Mouse (Mus musculus) thymus, postnatal 14 days (tissue): Measurements from ENCODE around the gene Krt80.

Source experiments
- DNase-seq: peaks from one replicate; pipeline ENCODE4 v3.0.0; 2021

Gene Krt80

DNA sequence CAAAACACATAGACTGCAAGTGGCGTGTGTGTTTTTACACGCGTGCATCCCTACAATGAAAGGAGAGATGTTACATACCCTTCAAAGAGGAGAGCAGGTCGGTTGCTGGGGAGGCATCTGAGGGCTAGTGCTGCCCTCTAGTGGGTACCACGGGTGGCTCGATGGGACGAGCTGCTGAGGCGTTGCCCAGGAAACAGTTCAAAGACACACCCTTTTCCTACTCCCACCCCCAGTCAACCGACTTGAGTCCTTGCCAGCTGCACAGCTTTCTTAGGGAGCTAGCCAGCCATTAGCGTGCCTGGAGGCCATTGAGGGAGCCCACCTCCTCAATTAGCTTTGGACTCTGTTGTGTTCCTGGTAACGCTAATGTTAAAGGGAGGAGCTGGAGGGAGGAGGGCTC is 54.1 kb downstream of the Krt80 start:
- peak; percentile 91 for DNase-seq

DNA sequence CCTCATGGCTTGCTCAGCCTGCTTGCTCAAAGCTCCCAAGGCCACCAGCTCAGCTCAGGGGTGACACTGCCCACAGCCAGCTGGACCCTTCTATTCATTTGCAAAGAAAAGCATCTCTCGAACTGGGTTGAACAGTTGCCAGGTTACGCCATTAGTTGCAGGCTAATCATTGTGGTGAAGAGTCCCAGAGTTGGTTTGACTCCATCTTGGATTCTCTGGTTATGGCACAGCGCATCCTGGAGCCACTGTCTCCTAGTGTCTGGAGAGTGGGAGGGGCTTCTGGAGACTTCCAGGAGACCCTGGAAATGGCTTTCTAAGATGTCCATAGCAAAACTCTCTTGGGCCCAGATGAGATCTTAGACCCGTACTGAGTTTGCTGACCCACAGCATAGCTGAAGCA is 54.6 kb downstream of the Krt80 start:
- DNase-seq: no peak

DNA sequence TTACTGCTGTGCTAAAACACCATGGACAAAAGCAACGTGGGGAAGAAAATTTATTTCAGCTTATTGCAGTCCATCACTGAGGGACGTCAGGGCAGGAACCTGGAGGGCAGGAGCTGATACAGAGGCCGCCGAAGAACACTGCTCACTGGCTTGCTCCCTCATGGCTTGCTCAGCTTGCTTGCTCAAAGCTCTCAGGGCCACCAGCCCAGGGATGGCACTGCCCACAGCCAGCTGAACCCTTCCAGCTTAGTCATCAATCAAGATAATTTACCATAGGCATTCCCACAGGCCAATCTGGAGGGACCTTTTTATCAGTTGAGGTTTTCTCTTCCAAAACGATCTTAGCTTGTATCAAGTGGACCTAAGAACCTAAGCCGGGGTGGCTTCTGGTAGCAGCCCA is 58.0 kb downstream of the Krt80 start:
- DNase-seq: no peak

DNA sequence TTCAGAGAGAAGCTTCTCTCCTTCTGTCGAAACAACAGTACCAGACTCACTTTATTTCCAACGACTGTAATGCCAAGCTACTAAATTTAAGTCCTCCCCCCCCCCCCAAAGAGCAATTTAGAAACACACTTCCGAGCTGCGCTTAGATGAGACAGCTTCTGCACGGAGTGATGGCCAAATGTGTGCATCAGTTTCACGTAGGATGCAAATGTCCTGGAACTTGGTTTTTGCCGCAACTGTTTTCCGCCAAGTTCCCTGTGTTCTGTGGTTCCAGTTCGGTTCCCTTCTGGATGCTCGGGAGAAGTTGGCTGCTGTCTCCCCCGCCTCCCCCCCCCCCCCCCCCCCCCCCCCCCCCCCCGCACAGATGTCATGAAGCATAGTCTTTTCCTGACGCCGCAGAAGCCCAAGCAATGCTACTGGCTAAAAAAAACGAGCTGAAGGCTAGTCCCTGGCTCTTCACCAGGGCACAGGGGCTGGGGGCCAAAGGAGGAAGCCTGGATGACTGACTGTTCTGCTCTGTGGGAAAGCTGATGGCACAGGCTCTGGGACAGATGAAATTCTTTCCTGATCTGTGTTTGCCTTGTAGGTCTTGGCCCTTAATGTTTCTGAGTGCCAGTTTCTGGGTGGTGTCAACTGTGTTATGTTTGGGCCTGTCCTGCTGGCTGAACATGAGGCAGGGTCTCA is 58.7 kb downstream of the Krt80 start:
- no peak for DNase-seq

DNA sequence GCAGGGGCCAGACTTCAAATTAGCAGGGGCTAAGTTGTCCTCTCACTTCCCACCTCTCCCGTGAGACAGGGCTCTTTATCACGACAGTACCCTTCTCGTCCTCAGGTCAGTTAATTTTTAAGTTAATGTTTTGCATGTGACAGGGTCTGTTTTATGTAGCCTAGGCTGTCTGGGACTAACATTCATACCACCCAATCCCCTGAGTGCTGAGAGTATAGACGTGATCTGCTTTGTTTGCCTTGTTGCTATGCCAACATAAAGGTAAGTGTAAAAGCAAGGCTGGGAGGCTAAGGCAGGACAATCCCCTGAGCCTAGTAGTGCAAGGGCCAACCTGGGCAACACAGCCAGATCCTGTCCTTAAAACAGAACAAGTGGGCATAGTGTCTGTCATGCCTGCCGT is 60.5 kb downstream of the Krt80 start:
- no peak for DNase-seq

DNA sequence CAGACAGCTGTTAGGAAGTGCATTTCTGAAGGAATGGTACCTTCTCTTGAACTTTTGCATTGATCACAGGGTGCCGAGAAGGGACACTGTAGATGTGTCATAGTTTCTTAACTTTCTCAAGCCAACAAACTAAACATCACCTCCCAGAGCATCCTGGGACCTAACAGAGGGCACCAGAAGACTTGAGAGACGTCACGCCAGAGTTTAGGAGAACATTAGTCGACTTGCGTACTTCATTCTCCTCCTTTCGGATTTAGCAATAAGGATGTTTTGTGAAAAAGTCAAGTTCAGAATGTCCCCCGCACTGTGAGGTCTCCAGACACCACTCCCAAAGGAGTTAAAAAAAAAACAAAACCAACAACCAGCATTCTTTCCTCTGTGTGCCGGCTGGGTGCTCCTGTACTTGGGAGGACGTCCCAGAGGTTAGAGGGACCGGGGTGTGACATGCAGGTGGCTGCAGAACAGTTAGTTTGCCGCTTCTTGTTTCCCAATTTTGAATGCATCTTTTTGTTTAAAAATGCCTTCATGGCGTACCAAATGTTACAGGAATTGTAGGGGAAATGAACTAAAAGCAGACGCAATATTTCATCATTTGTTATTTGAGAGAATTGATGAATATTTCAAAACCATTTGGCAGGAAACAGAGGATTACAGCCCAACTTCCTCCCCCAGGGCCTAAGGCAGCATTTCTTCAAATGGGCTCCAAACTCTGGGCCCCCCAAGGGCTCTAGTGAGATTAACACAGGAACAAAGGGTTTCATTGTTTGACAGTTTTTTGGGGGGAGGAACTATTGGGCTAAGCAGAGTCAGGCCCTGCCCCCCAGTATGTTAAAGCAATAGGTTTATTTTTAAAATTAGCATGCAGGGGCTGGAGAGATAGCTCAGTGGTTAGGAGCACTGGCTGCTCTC is 61.3 kb downstream of the Krt80 start:
- no peak for DNase-seq

DNA sequence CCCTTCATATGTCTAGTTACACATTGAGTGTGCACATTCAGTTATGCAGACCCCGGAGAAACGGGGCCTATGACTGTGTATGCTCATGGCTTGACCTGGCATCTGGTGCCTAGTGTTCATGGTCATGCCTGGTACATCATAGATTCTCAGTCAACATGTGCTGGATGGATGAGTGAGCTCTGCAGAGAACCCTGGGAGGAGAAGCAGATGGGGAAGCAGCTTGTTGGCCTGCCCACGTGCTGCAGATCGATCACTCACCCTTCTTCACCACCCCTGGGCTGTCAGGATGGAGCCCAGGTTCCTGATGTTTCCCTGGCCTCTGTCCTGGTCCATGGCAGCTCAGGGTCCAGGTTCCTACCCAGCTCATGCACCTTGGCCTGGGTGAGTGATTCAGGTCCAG is 63.5 kb downstream of the Krt80 start:
- DNase-seq: no peak

DNA sequence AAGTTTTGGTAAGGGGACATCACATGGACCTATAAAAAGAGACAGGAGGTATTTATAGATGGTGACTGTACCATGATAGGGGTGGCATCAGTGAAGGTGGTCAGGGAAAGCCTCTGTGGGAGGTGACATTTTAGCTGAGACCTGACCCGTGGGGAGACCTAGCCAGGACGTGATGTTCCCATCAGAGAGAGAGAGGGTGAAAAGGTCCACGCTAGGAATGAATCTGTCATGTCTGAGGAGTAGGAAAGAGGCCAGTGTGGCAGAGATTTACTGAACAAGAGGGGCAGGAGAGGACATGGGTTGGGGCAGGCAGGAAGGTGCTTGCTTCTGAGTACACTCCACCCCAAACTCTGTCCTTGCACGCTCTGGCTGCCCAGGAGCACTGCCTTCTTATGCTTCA is 66.1 kb downstream of the Krt80 start:
- no peak for DNase-seq

DNA sequence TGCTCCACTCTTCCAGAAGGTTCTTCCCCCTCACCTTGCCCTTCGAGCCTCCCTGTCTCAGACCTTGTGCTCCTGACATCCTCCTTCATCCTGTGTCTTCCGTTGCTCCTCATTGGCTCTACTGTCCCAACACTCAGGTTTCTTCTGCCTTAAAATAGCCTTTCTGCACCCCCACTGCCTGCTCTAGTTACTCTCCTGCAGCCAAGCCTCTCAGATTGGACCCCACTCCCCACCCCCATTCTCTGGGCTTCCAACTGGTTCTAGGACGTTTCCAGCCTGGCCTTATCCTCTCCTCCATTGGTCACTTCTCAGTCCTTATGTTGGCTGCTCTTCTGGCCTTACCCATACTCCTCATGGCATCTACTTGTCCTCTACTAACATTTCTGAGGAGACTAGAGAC is 67.8 kb downstream of the Krt80 start:
- DNase-seq: no peak

DNA sequence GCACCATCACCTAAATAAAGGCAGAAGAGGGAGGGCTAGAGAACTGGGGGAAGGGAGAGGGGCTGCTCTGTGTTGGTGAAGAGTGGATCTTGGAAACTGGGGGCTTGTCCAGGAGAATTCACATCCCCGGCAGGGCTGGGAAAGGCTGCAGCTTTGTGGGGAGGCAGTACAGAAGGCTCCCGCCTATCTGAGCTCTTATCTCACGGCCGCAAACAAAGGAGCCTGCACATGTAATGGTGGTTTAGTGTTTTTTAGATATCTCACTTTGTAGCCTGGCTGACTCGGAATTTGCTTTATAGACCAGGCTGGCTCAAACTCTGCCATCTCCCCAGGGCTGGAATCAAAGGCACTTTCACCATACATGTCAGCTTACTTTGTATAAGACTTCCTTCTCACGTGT is 69.8 kb downstream of the Krt80 start:
- no peak for DNase-seq

DNA sequence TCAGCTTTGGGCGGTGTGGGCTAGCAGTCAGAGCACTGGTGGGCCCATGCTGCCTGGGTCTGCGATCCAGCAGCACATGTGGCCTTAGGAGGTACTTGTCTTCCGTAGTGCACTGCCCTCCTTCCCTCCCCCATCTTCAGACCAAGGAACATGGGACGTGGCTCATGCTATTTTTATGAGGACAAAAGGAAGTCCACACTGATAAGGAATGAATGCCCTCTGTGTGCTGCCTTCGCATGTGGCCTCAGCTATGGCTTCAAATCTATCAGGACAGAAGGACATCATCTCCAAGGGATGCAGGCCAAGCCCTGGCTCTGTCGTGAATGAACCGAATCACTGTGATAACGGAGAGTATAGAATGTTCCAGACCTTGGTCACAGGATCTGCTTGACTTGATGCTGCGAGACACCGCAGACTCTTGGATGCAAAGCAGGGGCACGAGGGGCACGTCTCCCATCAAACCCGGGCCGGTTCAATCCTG is 70.4 kb downstream of the Krt80 start:
- no peak for DNase-seq

DNA sequence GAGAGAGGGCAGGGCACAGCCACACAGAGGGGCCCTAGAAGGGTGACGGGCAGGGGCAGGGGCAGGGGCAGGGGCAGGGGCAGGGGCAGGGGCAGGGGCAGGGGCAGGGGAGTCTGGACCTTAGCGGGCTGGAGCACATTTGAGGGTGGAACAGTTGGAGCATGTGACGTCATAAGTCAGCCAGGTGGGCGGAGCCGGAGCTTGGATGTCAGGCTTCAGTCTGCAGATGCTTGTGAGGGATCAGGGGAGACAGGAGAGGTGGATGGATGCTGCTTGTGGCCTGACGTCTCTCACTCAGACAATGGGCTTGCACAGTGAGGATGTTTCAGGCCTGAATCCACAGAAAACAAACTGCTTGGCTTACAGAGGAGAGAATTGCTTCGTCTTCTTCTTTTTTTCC is 71.4 kb downstream of the Krt80 start:
- DNase-seq: peak; percentile 20

DNA sequence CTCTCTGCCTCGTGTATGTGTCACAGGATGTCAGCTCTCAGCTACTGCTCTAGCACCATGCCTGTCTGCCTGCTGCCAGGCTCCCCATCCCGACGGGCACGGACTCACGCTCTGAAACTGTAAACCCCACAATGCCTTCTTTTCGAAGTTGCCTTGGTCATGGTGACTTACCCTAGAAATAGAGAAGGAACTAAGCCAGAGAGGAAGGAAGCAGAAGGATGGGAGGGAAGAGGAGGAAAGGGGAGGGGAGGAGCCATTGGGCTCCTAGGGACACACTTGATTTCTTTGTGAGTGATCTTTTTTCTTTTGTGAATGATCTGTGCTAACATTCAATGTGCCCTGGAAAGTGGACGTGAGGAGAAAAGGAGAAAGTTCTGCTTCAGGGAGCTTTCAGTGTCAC is 72.0 kb downstream of the Krt80 start:
- no peak for DNase-seq
